Mouse (Mus musculus) effector memory CD4-positive, alpha-beta T cell, adult 5 months (primary cell): ENCODE data around the gene Caprin1. TPM values are rescaled to one million over a fixed set of nuclear protein-coding genes. Genes with fewer than 3 reads are reported as not detected.

ENCODE experiments used
- polyA plus RNA-seq: library from polyadenylated mRNA; unstranded; fragments of 100-300 nt; shearing (Covaris generic); gene quantifications from one replicate; pipeline ENCODE4 v1.2.1, GENCODE M21; 2017

The Caprin1 gene
- 219 TPM for polyA plus RNA-seq

DNA sequence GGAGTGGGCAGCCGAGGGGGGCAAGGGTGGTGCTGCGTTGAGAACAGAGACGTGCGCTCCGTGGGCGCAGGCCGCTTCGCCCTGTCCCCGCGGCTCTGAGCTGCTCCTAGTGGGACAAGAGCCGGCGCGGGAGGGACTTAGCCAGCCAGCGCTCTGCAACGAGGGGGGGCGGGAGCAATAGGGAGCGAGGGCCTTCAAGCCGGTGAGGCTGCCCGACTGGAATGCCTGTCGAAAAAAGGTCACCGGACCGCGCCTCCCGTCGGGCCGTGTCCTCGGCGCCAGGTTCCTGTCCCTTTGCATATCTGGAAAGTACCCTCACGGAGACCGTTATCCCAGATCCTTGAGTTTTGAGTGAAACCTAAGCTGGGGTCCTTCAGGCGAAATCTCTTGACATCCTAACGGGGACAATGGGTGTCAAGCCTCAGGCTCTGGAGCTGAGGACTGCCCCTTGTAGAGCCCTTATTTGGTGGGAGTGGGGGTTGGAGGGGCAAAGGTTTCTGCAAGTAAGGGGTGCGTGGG, at the start of gene Caprin1:
Gene Caprin1 (minus strand): TSS at position 159 of the 519 bp plus-strand sequence.

DNA sequence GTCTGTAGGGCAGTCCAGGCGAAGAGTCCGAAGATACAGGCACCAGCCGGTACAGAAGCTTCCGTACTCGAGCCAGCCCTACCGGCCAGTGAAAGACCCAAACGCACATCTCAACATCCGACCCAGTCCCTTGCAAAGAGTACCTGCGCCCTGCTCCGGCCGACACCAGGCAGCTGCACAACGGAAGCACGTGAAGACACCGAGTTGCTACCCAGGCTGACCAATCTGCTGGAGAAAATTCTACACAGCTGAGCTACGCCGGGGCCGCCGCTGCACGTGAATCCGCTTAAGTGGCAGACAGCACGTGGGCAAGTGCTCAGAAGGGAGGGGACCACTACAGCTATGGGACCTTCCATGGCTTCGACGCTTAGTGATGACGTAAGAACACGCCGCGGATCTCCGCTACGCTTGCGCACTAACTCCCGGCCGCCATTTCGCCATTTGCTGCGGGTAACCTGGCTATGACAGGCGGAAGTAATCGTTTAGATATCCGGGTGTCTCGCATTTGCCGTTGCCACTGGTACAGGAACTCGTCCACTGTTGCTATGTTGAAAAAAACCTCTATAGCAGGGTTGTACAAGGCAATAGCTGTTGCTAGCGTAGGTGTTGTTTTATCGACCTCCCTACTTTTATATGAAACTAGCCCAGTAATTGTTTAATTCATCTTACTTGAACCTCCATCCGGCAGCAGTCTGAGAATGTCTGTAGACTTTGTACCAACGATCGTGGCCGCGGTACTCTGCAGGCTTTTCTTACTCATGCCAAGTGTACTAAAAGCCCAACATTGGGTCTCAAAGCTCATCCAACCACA, 36.3 kb downstream of the Caprin1 start, which contains the start of gene Nat10:
Gene Nat10 (minus strand): TSS at position 365 of the 811 bp plus-strand sequence.

Other genes starting within 250 kb of the Caprin1 start
- gene Abtb2, start 231.3 kb downstream of the Caprin1 start, polyA plus RNA-seq, result 87.2 TPM
- 36.9 TPM for gene Nat10, start 36.4 kb downstream of the Caprin1 start, polyA plus RNA-seq
- gene Lmo2, start 160.3 kb upstream of the Caprin1 start, polyA plus RNA-seq, result not detected
- gene Fbxo3, start 230.1 kb upstream of the Caprin1 start, polyA plus RNA-seq, result 38.5 TPM
- 4.7 TPM for gene 4931422A03Rik, start 230.7 kb upstream of the Caprin1 start, polyA plus RNA-seq